Mouse (Mus musculus) thymus, adult 2 months (tissue): ENCODE data around the gene Mycl. TPM values are rescaled to one million over a fixed set of nuclear protein-coding genes. Genes with fewer than 3 reads are reported as not detected.

Experiments used
- DNase-seq: peaks from one replicate; pipeline ENCODE4 v3.0.0; 2021
- H3K27ac ChIP-seq: fragments of 200-500 bp; 2 replicates; pipeline ENCODE4 v1.5.1; 2012; ENCODE audit warnings: low read length, control low read depth; ENCODE audit not compliant: control insufficient read depth, insufficient read depth
- H3K27me3 ChIP-seq: fragments of 200-500 bp; 2 replicates; pipeline ENCODE4 v1.6.1; 2012; ENCODE audit warnings: mild to moderate bottlenecking, low read length, moderate library complexity, mixed read lengths; ENCODE audit not compliant: control insufficient read depth, insufficient read depth
- H3K36me3 ChIP-seq: fragments of 200-500 bp; 2 replicates; pipeline ENCODE4 v1.6.1; 2012; ENCODE audit warnings: mild to moderate bottlenecking, low read length, moderate library complexity; ENCODE audit not compliant: control insufficient read depth, insufficient read depth
- H3K4me1 ChIP-seq: fragments of 200-500 bp; replicated peaks from 2 replicates; pipeline ENCODE4 v1.6.1; 2012; ENCODE audit warnings: low read length; ENCODE audit not compliant: control insufficient read depth, insufficient read depth
- H3K4me3 ChIP-seq: fragments of 200-500 bp; 2 replicates; pipeline ENCODE4 v1.5.1; 2012; ENCODE audit warnings: mild to moderate bottlenecking, low read length, control low read depth, moderate library complexity; ENCODE audit not compliant: control insufficient read depth, insufficient read depth
- CTCF ChIP-seq: fragments of 200-500 bp; IDR thresholded peaks from 2 replicates; pipeline ENCODE4 v1.5.1; 2012; ENCODE audit warnings: mild to moderate bottlenecking, control low read depth, low read length, moderate library complexity, borderline replicate concordance; ENCODE audit not compliant: control insufficient read depth, poor library complexity, insufficient read depth; ENCODE audit errors: extremely low read depth
- POLR2A ChIP-seq: fragments of 200-500 bp; IDR thresholded peaks from 2 replicates; pipeline ENCODE4 v1.6.1; 2012; ENCODE audit warnings: mild to moderate bottlenecking, low read length, control low read depth, moderate library complexity; ENCODE audit not compliant: control insufficient read depth, poor library complexity, insufficient read depth; ENCODE audit errors: extremely low read depth
- WGBS: fragments of 180-500 bp; shearing (Covaris S2); methylation state at CpG from one replicate; pipeline ENCODE4 v1.1.7; 2018; 5-methylcytosine and 5-hydroxymethylcytosine counted together
- polyA plus RNA-seq: library from polyadenylated mRNA; depleted of rRNA; stranded (reverse); fragments of >200 nt; gene quantifications from 2 replicates; pipeline ENCODE4 v1.2.3, GENCODE M21; 2012

The Mycl gene
- polyA plus RNA-seq, 1 experiment: 5.2 TPM

DNA sequence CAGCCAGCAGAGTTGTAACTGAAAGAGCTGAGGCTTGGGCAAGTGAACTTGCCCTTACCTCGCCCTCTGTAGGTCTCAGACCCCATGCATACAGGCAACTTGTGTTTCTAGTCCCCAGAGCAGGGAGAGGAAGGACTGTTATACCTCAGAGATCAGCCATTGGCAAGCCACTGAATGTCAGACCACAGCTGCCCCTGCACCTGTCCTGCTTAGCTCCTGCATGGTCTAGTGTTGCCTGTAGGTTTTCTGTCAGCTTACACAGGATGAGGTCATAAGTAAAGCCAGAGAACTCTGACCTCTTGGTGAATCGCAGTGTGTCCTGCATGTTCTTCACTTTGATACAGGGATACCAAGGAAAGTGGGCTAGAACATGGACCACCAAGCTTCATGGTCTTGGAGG lies 39.4 kb downstream of the Mycl start:
- no peak overlapping the region for H3K27ac ChIP-seq
- WGBS: 79% methylated on average over 2 of the region's 2 CpGs
- H3K4me1 ChIP-seq: no peaks in the 10 kb centered on the region
- no peak for TF ChIP-seq CTCF
- no peak for TF ChIP-seq POLR2A
- DNase-seq: no peak
- H3K36me3 ChIP-seq: peaks cover 11% of the 10 kb centered on the region
- no peak overlapping the region for H3K4me3 ChIP-seq
- no peaks in the 10 kb centered on the region for H3K27me3 ChIP-seq

DNA sequence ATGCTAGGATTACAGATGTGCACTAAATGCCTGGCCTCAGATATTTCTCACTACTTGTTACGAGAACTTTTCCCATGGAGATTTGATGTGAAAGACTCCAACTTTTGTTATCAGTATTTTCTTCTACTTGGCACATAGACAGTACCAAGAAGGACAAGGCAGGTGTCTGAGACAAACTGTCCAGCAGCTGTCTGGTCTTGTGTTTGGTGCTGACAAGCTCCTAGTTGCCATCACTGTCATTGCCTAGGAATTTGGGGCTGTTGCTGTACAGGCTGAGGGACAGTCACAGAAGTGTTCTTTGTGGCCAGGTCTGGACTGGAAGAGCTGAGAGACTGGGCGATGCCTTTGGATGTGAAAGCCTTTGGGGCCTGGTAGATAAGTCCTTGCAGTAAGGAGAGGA lies 40.2 kb downstream of the Mycl start:
- no peak overlapping the region for H3K27ac ChIP-seq
- no peaks in the 10 kb centered on the region for H3K27me3 ChIP-seq
- no peak overlapping the region for H3K4me3 ChIP-seq
- peaks cover 19% of the 10 kb centered on the region for H3K36me3 ChIP-seq
- WGBS: 95% methylated on average over 2 of the region's 2 CpGs
- TF ChIP-seq CTCF (no peak), POLR2A (no peak)
- no peak for DNase-seq
- H3K4me1 ChIP-seq: no peaks in the 10 kb centered on the region

DNA sequence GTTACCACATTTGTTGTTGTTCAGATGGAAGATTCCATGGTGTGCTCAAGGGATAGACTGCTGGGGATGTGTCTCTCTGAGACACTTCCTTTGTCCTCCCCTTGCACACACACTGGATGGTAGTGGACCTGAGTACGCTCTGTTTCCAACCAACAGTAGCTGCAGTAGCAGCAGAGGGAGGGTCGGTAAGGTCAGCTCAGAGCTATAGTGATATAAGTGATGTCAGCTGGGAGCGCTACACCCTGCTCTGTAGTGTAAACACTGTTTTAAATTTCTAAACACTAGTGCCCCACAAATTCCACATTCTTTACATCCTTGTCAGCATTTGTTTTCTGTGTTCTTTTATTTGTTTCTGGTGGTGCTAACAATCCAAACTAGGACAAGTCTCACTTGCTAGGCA lies 41.3 kb downstream of the Mycl start:
- TF ChIP-seq POLR2A (no peak), CTCF (no peak)
- Histone ChIP-seq H3K4me3 (no peak overlapping the region), H3K4me1 (no peaks in the 10 kb centered on the region), H3K36me3 (peaks cover 13% of the 10 kb centered on the region), H3K27me3 (no peaks in the 10 kb centered on the region), H3K27ac (no peak overlapping the region)
- WGBS: 94% methylated on average over 3 of the region's 3 CpGs
- no peak for DNase-seq

- no peak for DNase-seq
- 98% methylated on average over 6 of the region's 6 CpGs for WGBS
- Histone ChIP-seq H3K4me1 (no peaks in the 10 kb centered on the region), H3K27me3 (no peaks in the 10 kb centered on the region), H3K4me3 (no peak overlapping the region), H3K36me3 (peaks cover 13% of the 10 kb centered on the region), H3K27ac (no peak overlapping the region)
- TF ChIP-seq POLR2A (no peak), CTCF (no peak)
These were observed 45.7 kb downstream of the Mycl start for GRCm38 (mm10) chr4:123041131-123041530.

DNA sequence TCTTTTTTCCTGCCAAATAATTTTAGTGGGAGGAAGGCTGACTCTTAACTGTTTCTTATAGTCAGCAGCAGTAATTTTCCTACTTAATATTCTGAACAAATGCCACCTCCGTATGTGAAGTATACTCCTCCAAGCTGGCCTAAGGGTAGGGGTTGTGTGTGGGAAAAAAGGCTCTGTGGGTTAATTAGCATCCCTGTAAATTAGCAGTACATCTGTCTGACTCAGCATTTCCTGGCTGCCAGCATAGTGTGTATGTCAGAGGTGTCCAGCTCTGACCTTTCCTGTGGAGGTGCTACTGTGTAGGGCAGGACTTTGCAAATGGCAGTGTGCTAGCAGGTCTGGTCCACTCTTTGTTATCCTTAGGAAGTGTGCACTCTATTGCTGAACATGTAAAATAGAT lies 48.4 kb downstream of the Mycl start:
- TF ChIP-seq POLR2A (no peak), CTCF (no peak)
- DNase-seq: no peak
- H3K36me3 ChIP-seq: peaks cover 13% of the 10 kb centered on the region
- H3K27me3 ChIP-seq: no peaks in the 10 kb centered on the region
- no peaks in the 10 kb centered on the region for H3K4me1 ChIP-seq
- H3K4me3 ChIP-seq: no peak overlapping the region
- WGBS: 98% methylated on average over 1 of the region's 1 CpGs
- no peak overlapping the region for H3K27ac ChIP-seq

- H3K27me3 ChIP-seq: no peaks in the 10 kb centered on the region
- TF ChIP-seq POLR2A (no peak), CTCF (no peak)
- no peak for DNase-seq
- H3K4me3 ChIP-seq: no peak overlapping the region
- peaks cover 8% of the 10 kb centered on the region; the same call in 1 of the 2 replicates for H3K36me3 ChIP-seq
- WGBS: 84% methylated on average over 4 of the region's 4 CpGs
- no peaks in the 10 kb centered on the region for H3K4me1 ChIP-seq
- no peak overlapping the region for H3K27ac ChIP-seq
These were observed 49.4 kb downstream of the Mycl start for GRCm38 (mm10) chr4:123044842-123045241.

GRCm38 (mm10) chr4:123046300-123046699 lies 50.8 kb downstream of the Mycl start:
- no peak overlapping the region for H3K4me3 ChIP-seq
- DNase-seq: no peak
- no peaks in the 10 kb centered on the region; the same call in 1 of the 2 replicates for H3K36me3 ChIP-seq
- 93% methylated on average over 3 of the region's 3 CpGs for WGBS
- H3K4me1 ChIP-seq: peaks cover 7% of the 10 kb centered on the region
- no peak overlapping the region for H3K27ac ChIP-seq
- H3K27me3 ChIP-seq: no peaks in the 10 kb centered on the region
- TF ChIP-seq POLR2A (no peak), CTCF (no peak)
